Mouse (Mus musculus) inflammation-experienced regulatory T-cells, adult 16 weeks (primary cell): ENCODE data around the gene Plcg2. TPM values are rescaled to one million over a fixed set of nuclear protein-coding genes. Genes with fewer than 3 reads are reported as not detected.

Experiments used
- polyA plus RNA-seq: library from polyadenylated mRNA; unstranded; fragments of 100-300 nt; shearing (Covaris generic); gene quantifications from one replicate; pipeline ENCODE4 v1.2.1, GENCODE M21; 2017

Plcg2 gene
- 1.3 TPM for polyA plus RNA-seq

GRCm38 (mm10) chr8:117498179-117498914 lies at the start of gene Plcg2:
Plcg2 (plus strand) TSS chr8:117498291.

DNA sequence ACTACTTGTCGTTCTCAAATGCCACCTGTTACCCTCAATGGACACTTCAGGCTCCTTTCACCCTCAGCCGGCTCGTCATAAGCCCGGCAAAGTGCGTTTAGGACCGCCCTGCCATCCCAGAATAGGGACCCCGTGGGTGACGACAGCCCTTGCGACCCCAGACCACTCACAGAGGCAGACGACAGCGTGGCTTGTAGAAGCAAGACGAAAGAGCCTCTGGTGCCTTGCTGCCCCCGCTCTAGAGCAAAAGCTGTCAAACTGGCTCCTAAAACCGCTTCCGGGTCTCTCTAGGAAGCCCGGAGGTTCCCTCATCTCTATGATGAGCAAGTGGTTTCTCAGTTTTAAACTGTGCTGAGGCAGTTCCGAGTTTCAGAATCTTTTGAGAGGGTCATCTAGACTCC lies 175.3 kb downstream of the Plcg2 start, which contains the start of gene Sdr42e1:
Sdr42e1 (minus strand) TSS at position 260 of the 401 bp plus-strand sequence.

Other genes starting within 250 kb of the Plcg2 start
- gene Cmip, start 241.2 kb upstream of the Plcg2 start, polyA plus RNA-seq, result 7.1 TPM
- gene Sdr42e1, start 175.4 kb downstream of the Plcg2 start, polyA plus RNA-seq, result 3.5 TPM
- gene Hsd17b2, start 203.6 kb downstream of the Plcg2 start, polyA plus RNA-seq, result not detected